Mouse (Mus musculus): ENCODE measurements around the gene Otor.

DNA sequence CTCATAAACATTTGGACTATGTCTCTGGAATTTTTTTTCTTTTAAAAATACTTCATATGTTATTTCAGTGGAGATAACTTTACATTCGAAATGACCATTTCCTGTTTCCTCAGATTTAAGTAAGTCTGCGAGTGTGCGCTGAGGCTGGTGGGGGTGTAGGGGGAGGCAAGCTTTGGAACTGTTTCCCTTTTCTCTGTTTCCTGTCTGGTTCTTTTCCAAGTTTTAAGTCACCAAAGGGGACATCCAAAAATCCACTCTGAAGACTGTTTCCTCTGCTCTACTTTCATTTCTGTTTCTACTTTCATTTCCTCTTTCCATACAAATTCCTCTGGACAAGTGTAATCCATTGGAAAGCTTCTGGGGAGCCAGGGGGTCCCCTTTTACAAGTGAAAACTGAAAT is 3.4 kb downstream of the Otor start:
- TF ChIP-seq CTCF (IDR thresholded peaks at IDR 0.05; ENCODE audit: low read depth) (no peak), EP300 (optimal IDR thresholded peaks at IDR 0.05) (no peak)

Measured in stomach, postnatal 0 days (tissue).